Mouse (Mus musculus) spleen, postnatal 4 days (tissue): ENCODE results near the gene Pigk.
A peak's percentile ranks its signal among the peaks of the same experiment; 100 is the strongest.

Experiments used
- DNase-seq, 2 experiments: peaks; one replicate each; pipeline ENCODE4 v3.0.0; 2022; ENCODE audit warnings: low spot score in 2 of 2

The Pigk gene

GRCm38 (mm10) chr3:152728238-152728637 lies 14.3 kb downstream of the Pigk start:
- DNase-seq, result no peak

GRCm38 (mm10) chr3:152733011-152733410 lies 19.1 kb downstream of the Pigk start:
- no peak for DNase-seq

- DNase-seq, result no peak
Observed at GRCm38 (mm10) chr3:152733513-152733912, 19.6 kb downstream of the Pigk start.

- DNase-seq, result no peak
Observed at GRCm38 (mm10) chr3:152734100-152734499, 20.2 kb downstream of the Pigk start.

GRCm38 (mm10) chr3:152735601-152736250 lies 21.8 kb downstream of the Pigk start:
- DNase-seq, result no peak

- peak in 1 of 2 experiments; percentile 6 for DNase-seq
Observed at GRCm38 (mm10) chr3:152744301-152744700, 30.4 kb downstream of the Pigk start.

- DNase-seq, result peak in 1 of 2 experiments; percentile 9
Observed at GRCm38 (mm10) chr3:152745611-152746010, 31.7 kb downstream of the Pigk start.

- peak in 1 of 2 experiments; percentile 11 for DNase-seq
Observed at GRCm38 (mm10) chr3:152749461-152749871, 35.6 kb downstream of the Pigk start.

- peak in 1 of 2 experiments; percentile 11 for DNase-seq
Observed at GRCm38 (mm10) chr3:152749881-152750280, 36.0 kb downstream of the Pigk start.

GRCm38 (mm10) chr3:152752911-152753310 lies 39.0 kb downstream of the Pigk start:
- DNase-seq, result no peak

GRCm38 (mm10) chr3:152753345-152753744 lies 39.4 kb downstream of the Pigk start:
- no peak for DNase-seq

GRCm38 (mm10) chr3:152753920-152754764 lies 40.2 kb downstream of the Pigk start:
- no peak for DNase-seq

- DNase-seq, result no peak
Observed at GRCm38 (mm10) chr3:152755515-152755914, 41.6 kb downstream of the Pigk start.

GRCm38 (mm10) chr3:152756896-152757295 lies 43.0 kb downstream of the Pigk start:
- no peak for DNase-seq

GRCm38 (mm10) chr3:152757464-152758393 lies 43.8 kb downstream of the Pigk start:
- peak in 1 of 2 experiments; percentile 56 for DNase-seq

GRCm38 (mm10) chr3:152758500-152759032 lies 44.7 kb downstream of the Pigk start:
- DNase-seq, result no peak

GRCm38 (mm10) chr3:152761116-152761515 lies 47.2 kb downstream of the Pigk start:
- DNase-seq, result peak in 1 of 2 experiments; percentile 40

- DNase-seq, result peak in 1 of 2 experiments; percentile 12
Observed at GRCm38 (mm10) chr3:152761661-152762060, 47.8 kb downstream of the Pigk start.

- no peak for DNase-seq
Observed at GRCm38 (mm10) chr3:152762302-152762701, 48.4 kb downstream of the Pigk start.

- peak; percentile 62 to 78 for DNase-seq
Observed at GRCm38 (mm10) chr3:152763139-152763882, 49.4 kb downstream of the Pigk start.
